Mouse (Mus musculus) Muller cell, postnatal 12 days (primary cell): ENCODE results near the gene B3galt6.

Source experiments
- DNase-seq: peaks from one replicate; pipeline ENCODE4 v3.0.0-alpha.2; 2015; ENCODE audit errors: inconsistent ontology term

B3galt6 gene

GRCm38 (mm10) chr4:155992241-155992905, at the start of gene B3galt6, which contains the start of gene Sdf4:
B3galt6 (minus strand) TSS chr4:155992649.
Sdf4 (plus strand) TSS chr4:155992872.
- DNase-seq = peak; percentile 94

- DNase-seq = no peak
These were observed 42.5 kb upstream of the B3galt6 start for GRCm38 (mm10) chr4:156034901-156035300.

GRCm38 (mm10) chr4:156034301-156034700, 41.9 kb upstream of the B3galt6 start:
- DNase-seq = no peak

GRCm38 (mm10) chr4:156033476-156034119, 41.1 kb upstream of the B3galt6 start:
- DNase-seq = peak; percentile 11

GRCm38 (mm10) chr4:156032856-156033255, 40.4 kb upstream of the B3galt6 start:
- no peak for DNase-seq

GRCm38 (mm10) chr4:156031593-156032391, 39.3 kb upstream of the B3galt6 start:
- DNase-seq = peak; percentile 95

- no peak for DNase-seq
These were observed 38.8 kb upstream of the B3galt6 start for GRCm38 (mm10) chr4:156031255-156031592.

- peak; percentile 23 for DNase-seq
These were observed 38.2 kb upstream of the B3galt6 start for GRCm38 (mm10) chr4:156030651-156031118.

- no peak for DNase-seq
These were observed 36.1 kb upstream of the B3galt6 start for GRCm38 (mm10) chr4:156028580-156028979.

GRCm38 (mm10) chr4:156026013-156026412, 33.6 kb upstream of the B3galt6 start, which contains the start of gene Tnfrsf18:
Tnfrsf18 (plus strand) TSS chr4:156026164.
- DNase-seq = peak; percentile 17

- DNase-seq = no peak
These were observed 31.7 kb upstream of the B3galt6 start for GRCm38 (mm10) chr4:156024184-156024583.

- DNase-seq = no peak
These were observed 31.1 kb upstream of the B3galt6 start for GRCm38 (mm10) chr4:156023520-156023919.

- DNase-seq = no peak
These were observed 29.5 kb upstream of the B3galt6 start for GRCm38 (mm10) chr4:156021942-156022419.

- DNase-seq = no peak
These were observed 28.9 kb upstream of the B3galt6 start for GRCm38 (mm10) chr4:156021381-156021780.

GRCm38 (mm10) chr4:156019771-156020170, 27.3 kb upstream of the B3galt6 start:
- no peak for DNase-seq

- DNase-seq = no peak
These were observed 22.0 kb upstream of the B3galt6 start for GRCm38 (mm10) chr4:156014436-156014835.

- DNase-seq = no peak
These were observed 21.2 kb upstream of the B3galt6 start, which contains the start of gene Tnfrsf4 for GRCm38 (mm10) chr4:156013637-156014036. Tnfrsf4 (plus strand) TSS chr4:156013843.

- DNase-seq = no peak
These were observed 15.9 kb upstream of the B3galt6 start for GRCm38 (mm10) chr4:156008369-156008768.

- no peak for DNase-seq
These were observed 11.7 kb upstream of the B3galt6 start for GRCm38 (mm10) chr4:156004109-156004508.

GRCm38 (mm10) chr4:155993606-155994005, 1.2 kb upstream of the B3galt6 start:
- DNase-seq = no peak

- DNase-seq = peak; percentile 95
These were observed 578 bp upstream of the B3galt6 start for GRCm38 (mm10) chr4:155992906-155993547.

GRCm38 (mm10) chr4:155991908-155992230, 580 bp downstream of the B3galt6 start:
- no peak for DNase-seq
